ENCODE assay signal across 8 mouse cellular contexts in genomic region chr4:45489141-45490035, GRCm38 (mm10). TPM values are rescaled to one million over a fixed set of nuclear protein-coding genes. Genes with fewer than 3 reads are reported as not detected.
DNase-seq lines count a peak whose midpoint lies in the region; ATAC-seq and TF ChIP-seq lines count a peak whose summit lies in the region.

No protein-coding gene starts in this region.

- peak overlapping the region; percentile 92 for H3K27ac ChIP-seq in ES-Bruce4 (ENCODE audit: insufficient read depth, low read length)
- H3K27ac ChIP-seq in forebrain, embryonic 10.5 days, result peak overlapping the region; percentile 80
- peak overlapping the region; percentile 88 for H3K27ac ChIP-seq in heart, postnatal 0 days (ENCODE audit: low read depth)
- H3K27ac ChIP-seq in stomach, embryonic 16.5 days (ENCODE audit: low read length), result peak overlapping the region; percentile 88
- H3K27ac ChIP-seq in thymus, adult 2 months (ENCODE audit: control insufficient read depth, insufficient read depth, low read length), result no peak overlapping the region

- no peak for TF ChIP-seq EP300 in ES-Bruce4 (IDR thresholded peaks at IDR 0.05; ENCODE audit: insufficient read depth, low read depth, low read length)
- TF ChIP-seq EP300 in heart, postnatal 0 days (IDR thresholded peaks at IDR 0.05; ENCODE audit: low read depth), result 0 out of 2 replicates have a peak, but pooled peaks have one; percentile 49

- TF ChIP-seq POLR2A in ES-Bruce4 (IDR thresholded peaks at IDR 0.05; ENCODE audit: insufficient read depth, low read length), result no peak
- TF ChIP-seq POLR2A in thymus, adult 2 months (IDR thresholded peaks at IDR 0.05; ENCODE audit: control insufficient read depth, extremely low read depth, insufficient read depth, low read length, poor library complexity), result no peak

- no peaks in the 10 kb centered on the region for H3K36me3 ChIP-seq in ES-Bruce4 (ENCODE audit: control insufficient read depth, insufficient read depth, low read length, poor library complexity, severe bottlenecking)
- H3K36me3 ChIP-seq in forebrain, embryonic 10.5 days (replicated peaks), result peaks cover 25% of the 10 kb centered on the region
- H3K36me3 ChIP-seq in heart, postnatal 0 days (replicated peaks; ENCODE audit: control insufficient read depth, insufficient read depth, low read length), result 0 out of 2 replicates have a peak, but pooled peaks cover 6% of the 10 kb centered on the region
- H3K36me3 ChIP-seq in megakaryocyte, embryonic 14.5 days (replicated peaks; ENCODE audit: low read length), result peaks cover 38% of the 10 kb centered on the region
- H3K36me3 ChIP-seq in stomach, embryonic 16.5 days (ENCODE audit: control insufficient read depth, insufficient read depth, low read length), result no peaks in the 10 kb centered on the region
- H3K36me3 ChIP-seq in thymus, adult 2 months (ENCODE audit: control insufficient read depth, insufficient read depth, low read length), result no peaks in the 10 kb centered on the region

- peak overlapping the region; percentile 42 for H3K4me2 ChIP-seq in heart, postnatal 0 days (ENCODE audit: low read depth, low read length)
- peak overlapping the region; percentile 27; the same call in 1 of the 2 replicates for H3K4me2 ChIP-seq in stomach, embryonic 16.5 days (ENCODE audit: low read depth, low read length)

- 32% methylated on average over 18 of the region's 18 CpGs for WGBS in forebrain, embryonic 10.5 days
- WGBS in heart, postnatal 0 days, result 7% methylated on average over 18 of the region's 18 CpGs
- WGBS in stomach, embryonic 16.5 days, result 32% methylated on average over 18 of the region's 18 CpGs
- 76% methylated on average over 18 of the region's 18 CpGs for WGBS in thymus, adult 2 months

- peak overlapping the region; percentile 10; the same call in 1 of the 2 replicates for H3K4me3 ChIP-seq in ES-Bruce4 (ENCODE audit: low read depth, low read length)
- H3K4me3 ChIP-seq in forebrain, embryonic 10.5 days, result peak overlapping the region; percentile 18; the same call in 1 of the 2 replicates
- no peak overlapping the region for H3K4me3 ChIP-seq in heart, postnatal 0 days (ENCODE audit: low read depth, low read length)
- H3K4me3 ChIP-seq in megakaryocyte, embryonic 14.5 days (replicated peaks), result peak overlapping the region; percentile 88
- H3K4me3 ChIP-seq in stomach, embryonic 16.5 days (replicated peaks; ENCODE audit: low read length), result no peak overlapping the region
- no peak overlapping the region for H3K4me3 ChIP-seq in thymus, adult 2 months (ENCODE audit: control insufficient read depth, insufficient read depth, low read length)

- H3K4me1 ChIP-seq in ES-Bruce4 (ENCODE audit: control insufficient read depth, insufficient read depth, low read length), result peaks cover 32% of the 10 kb centered on the region
- peaks cover 88% of the 10 kb centered on the region for H3K4me1 ChIP-seq in forebrain, embryonic 10.5 days
- peaks cover 81% of the 10 kb centered on the region for H3K4me1 ChIP-seq in heart, postnatal 0 days (ENCODE audit: control insufficient read depth, insufficient read depth)
- peaks cover 100% of the 10 kb centered on the region for H3K4me1 ChIP-seq in megakaryocyte, embryonic 14.5 days
- H3K4me1 ChIP-seq in stomach, embryonic 16.5 days (ENCODE audit: control insufficient read depth, insufficient read depth, low read length), result peaks cover 73% of the 10 kb centered on the region
- peaks cover 3% of the 10 kb centered on the region; the same call in 1 of the 2 replicates for H3K4me1 ChIP-seq in thymus, adult 2 months (replicated peaks; ENCODE audit: control insufficient read depth, insufficient read depth, low read length)

- H3K27me3 ChIP-seq in ES-Bruce4 (ENCODE audit: control insufficient read depth, insufficient read depth, low read length, poor library complexity, severe bottlenecking), result no peaks in the 10 kb centered on the region
- peaks cover 31% of the 10 kb centered on the region for H3K27me3 ChIP-seq in forebrain, embryonic 10.5 days (ENCODE audit: poor library complexity, severe bottlenecking)
- H3K27me3 ChIP-seq in heart, postnatal 0 days (ENCODE audit: control insufficient read depth, insufficient read depth, low read length), result no peaks in the 10 kb centered on the region
- no peaks in the 10 kb centered on the region for H3K27me3 ChIP-seq in megakaryocyte, embryonic 14.5 days (replicated peaks)
- H3K27me3 ChIP-seq in stomach, embryonic 16.5 days (ENCODE audit: control insufficient read depth, insufficient read depth, low read length), result no peaks in the 10 kb centered on the region
- no peaks in the 10 kb centered on the region for H3K27me3 ChIP-seq in thymus, adult 2 months (ENCODE audit: control insufficient read depth, insufficient read depth, low read length)

- H3K9me3 ChIP-seq in ES-Bruce4 (replicated peaks; ENCODE audit: control insufficient read depth, insufficient read depth, low read length, poor library complexity, severe bottlenecking), result no peaks in the 10 kb centered on the region
- no peaks in the 10 kb centered on the region for H3K9me3 ChIP-seq in forebrain, embryonic 10.5 days
- H3K9me3 ChIP-seq in heart, postnatal 0 days (replicated peaks; ENCODE audit: control insufficient read depth, low read length), result no peaks in the 10 kb centered on the region
- H3K9me3 ChIP-seq in megakaryocyte, embryonic 14.5 days, result no peaks in the 10 kb centered on the region
- H3K9me3 ChIP-seq in stomach, embryonic 16.5 days (replicated peaks; ENCODE audit: control insufficient read depth, low read length), result no peaks in the 10 kb centered on the region

- peak; percentile 76 for ATAC-seq in heart, postnatal 0 days (ENCODE audit: insufficient read depth, low read depth)
- peak; percentile 74 for ATAC-seq in stomach, embryonic 16.5 days (ENCODE audit: insufficient read depth, low FRiP score)

- peak; percentile 90 to 92 for DNase-seq in adrenal gland, postnatal 36 days
- DNase-seq in forebrain, embryonic 10.5 days (ENCODE audit: extremely low spot score, low spot score), result no peak
- peak; percentile 93 for DNase-seq in heart, postnatal 0 days (ENCODE audit: low spot score)
- peak; percentile 87 to 88 for DNase-seq in kidney, postnatal 36 days
- DNase-seq in thymus, adult 2 months, result no peak

- no peak overlapping the region for H3K9ac ChIP-seq in ES-Bruce4 (ENCODE audit: low read depth, poor library complexity, severe bottlenecking)
- no peak overlapping the region; the same call in 1 of the 2 replicates for H3K9ac ChIP-seq in heart, postnatal 0 days (replicated peaks; ENCODE audit: low read depth, low read length)
- H3K9ac ChIP-seq in stomach, embryonic 16.5 days (ENCODE audit: low read length), result peak overlapping the region; percentile 57

- no peak for TF ChIP-seq CTCF in ES-Bruce4 (IDR thresholded peaks at IDR 0.05; ENCODE audit: low read depth, low read length)
- TF ChIP-seq CTCF in heart, postnatal 0 days (IDR thresholded peaks at IDR 0.05; ENCODE audit: low read depth), result no peak
- TF ChIP-seq CTCF in thymus, adult 2 months (IDR thresholded peaks at IDR 0.05; ENCODE audit: borderline replicate concordance, control insufficient read depth, extremely low read depth, insufficient read depth, low read length, poor library complexity), result no peak

RNA-seq across cellular contexts. Expression of gene Shb, which starts 42.9 kb away (rescaled TPM):
- 24.5 and 27.4 TPM in 2 replicates for polyA plus RNA-seq in ES-Bruce4 (2011; ENCODE audit: insufficient read depth, insufficient read length, low read depth, missing spikeins)
- total RNA-seq in adrenal gland, postnatal 36 days (2021), result 100 to 1,000 TPM in 1 of 2 experiments, 10 to 100 TPM in 1; 51.4 to 110 TPM
- 2.8 and 3.0 TPM in 2 replicates for polyA plus RNA-seq in forebrain, embryonic 10.5 days (2016; fragmentation: Nextera tagmentation; extraction: Ambion mirVana)
- total RNA-seq in heart, postnatal 0 days (2014; rRNA removed; ENCODE audit: low replicate concordance), result 54.8 and 79.6 TPM in 2 replicates
- 6.5 and 7.4 TPM in 2 replicates for polyA plus RNA-seq in heart, postnatal 0 days (2015; fragmentation: Nextera tagmentation; extraction: Ambion mirVana)
- polyA plus RNA-seq in megakaryocyte, embryonic 14.5 days (2012; ENCODE audit: insufficient read depth, low replicate concordance), result 20.2 and 27.2 TPM in 2 replicates
- polyA plus RNA-seq in stomach, embryonic 16.5 days (2015; fragmentation: Nextera tagmentation; extraction: Ambion mirVana), result 2.1 and 2.7 TPM in 2 replicates
- polyA plus RNA-seq in thymus, adult 2 months (2012; rRNA removed), result 12.0 and 14.5 TPM in 2 replicates

Comparison
In these comparisons a context has a peak if more than half of its experiments do, and no peak if none do; other contexts are left out.
1. H3K4me3 ChIP-seq: peak in ES-Bruce4 (single experiment), forebrain, embryonic 10.5 days (single experiment) and megakaryocyte, embryonic 14.5 days (single experiment); none in heart, postnatal 0 days (single experiment), stomach, embryonic 16.5 days (single experiment) and thymus, adult 2 months (single experiment).
2. DNase-seq: peak in adrenal gland, postnatal 36 days (2 of 2), heart, postnatal 0 days (single experiment) and kidney, postnatal 36 days (2 of 2); none in forebrain, embryonic 10.5 days (single experiment) and thymus, adult 2 months (single experiment).